In the genomic region with DNA sequence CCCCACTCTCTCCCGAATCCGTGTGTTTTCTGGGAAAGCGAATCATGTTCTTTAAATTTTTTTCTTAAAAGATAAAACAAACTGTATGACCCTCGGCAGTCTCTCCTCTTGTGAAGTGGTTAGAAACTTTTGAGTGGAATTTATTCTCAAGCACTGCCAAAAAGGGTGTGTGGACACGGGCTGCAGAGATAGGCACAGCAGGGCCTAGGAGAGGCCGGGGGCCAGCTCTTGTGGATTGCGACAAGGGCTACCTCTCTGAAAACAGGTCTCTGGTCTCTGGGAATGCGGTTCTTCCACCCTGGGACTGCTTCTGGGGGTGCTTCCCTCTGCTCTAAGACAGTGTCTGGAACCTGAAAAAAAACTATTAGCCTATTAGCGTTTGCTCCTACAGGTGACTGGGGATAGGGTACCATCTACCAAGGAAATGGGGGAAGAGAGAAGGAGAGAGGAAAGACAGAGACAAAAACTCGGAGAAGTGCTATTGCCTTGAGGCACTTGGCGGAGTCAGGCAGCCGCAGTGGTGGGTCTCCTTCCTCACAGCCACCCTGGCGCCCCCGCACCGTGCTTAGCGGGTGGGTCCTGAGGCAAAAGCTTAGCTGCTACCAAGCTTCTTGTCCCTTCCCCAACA, we compare ENCODE assay signal across 8 mouse cellular contexts. TPM values are rescaled to one million over a fixed set of nuclear protein-coding genes. Genes with fewer than 3 reads are reported as not detected.
DNase-seq lines count a peak whose midpoint lies in the region; TF ChIP-seq lines count a peak whose summit lies in the region.

No protein-coding gene starts in this region.

- peaks cover 0 to 4% of the 10 kb centered on the region in 2 experiments for H3K36me3 ChIP-seq in CH12.LX (replicated peaks in 1 of 2; ENCODE audit: control insufficient read depth in 1 of 2, insufficient read depth in 1 of 2, low read length in 1 of 2)
- H3K36me3 ChIP-seq in hindbrain, embryonic 10.5 days: no peaks in the 10 kb centered on the region

- TF ChIP-seq POLR2A in CH12.LX (IDR thresholded peaks at IDR 0.05; ENCODE audit: low read depth, low read length): no peak

- H3K4me2 ChIP-seq in CH12.LX (ENCODE audit: insufficient read depth, low read depth, poor library complexity, severe bottlenecking): peak overlapping the region; percentile 59

- DNase-seq in cerebellum, adult 8-10 months: peak; percentile 7
- DNase-seq in cerebellum, postnatal 36 days: no peak
- no peak for DNase-seq in CH12.LX (ENCODE audit: extremely low read depth)
- DNase-seq in hindbrain, embryonic 10.5 days (ENCODE audit: low spot score): peak; percentile 34
- DNase-seq in lung, postnatal 10 days: peak; percentile 40
- no peak for DNase-seq in left cerebral cortex, adult 11 months (ENCODE audit: low spot score)
- DNase-seq in frontal cortex, postnatal 14 days (ENCODE audit: low spot score in 2 of 2): no peak
- no peak for DNase-seq in natural killer cell, adult 2 months (ENCODE audit: low spot score in 2 of 2)

- H3K4me1 ChIP-seq in CH12.LX (ENCODE audit: control insufficient read depth in 1 of 2, insufficient read depth in 2 of 2): peaks cover 4 to 44% of the 10 kb centered on the region in 2 experiments
- peaks cover 79% of the 10 kb centered on the region for H3K4me1 ChIP-seq in hindbrain, embryonic 10.5 days (replicated peaks)

- no peak for TF ChIP-seq CTCF in CH12.LX (conservative IDR thresholded peaks at IDR 0.05 in 1 of 2, IDR thresholded peaks at IDR 0.05 in 1 of 2; ENCODE audit: low read depth in 2 of 2, low read length in 2 of 2)

- peak overlapping the region; percentile 67 to 75 (median 73) for H3K4me3 ChIP-seq in CH12.LX (replicated peaks in 1 of 3; ENCODE audit: low read depth in 2 of 3, low read length in 2 of 3, poor library complexity in 1 of 3)
- H3K4me3 ChIP-seq in hindbrain, embryonic 10.5 days: peak overlapping the region; percentile 77

- H3K27ac ChIP-seq in CH12.LX (ENCODE audit: insufficient read depth, low read depth): peak overlapping the region; percentile 16; the same call in 1 of the 2 replicates
- peak overlapping the region; percentile 86 for H3K27ac ChIP-seq in hindbrain, embryonic 10.5 days

- 2% methylated on average over 16 of the region's 16 CpGs for WGBS in hindbrain, embryonic 10.5 days

- H3K79me2 ChIP-seq in CH12.LX (replicated peaks; ENCODE audit: control insufficient read depth, extremely low read depth, insufficient read depth, poor library complexity, severe bottlenecking): peaks cover 35% of the 10 kb centered on the region

- dilution Hi-C loops in CH12.LX (cut with MboI; ENCODE audit: extremely low pct_ligation_motif_present, extremely low pct_unique_long_range_greater_than_20kb, low sequenced_read_pairs): no loop called here

- in situ Hi-C loops in CH12.LX (cut with MboI; ENCODE audit: low pct_ligation_motif_present, low pct_unique_long_range_greater_than_20kb, low sequenced_read_pairs): loop anchor here (25.0 kb wide), 3 partner anchors 518 to 1568 kb away; no protein-coding TSS in a partner anchor

- H3K9ac ChIP-seq in CH12.LX (ENCODE audit: insufficient read depth, low read depth): peak overlapping the region; percentile 60

- H3K27me3 ChIP-seq in CH12.LX (replicated peaks): no peaks in the 10 kb centered on the region
- H3K27me3 ChIP-seq in hindbrain, embryonic 10.5 days (ENCODE audit: insufficient read depth, poor library complexity, severe bottlenecking): peaks cover 84% of the 10 kb centered on the region

- no peak for TF ChIP-seq EP300 in CH12.LX (IDR thresholded peaks at IDR 0.05; ENCODE audit: low read length)

- H3K9me3 ChIP-seq in CH12.LX (replicated peaks; ENCODE audit: low read length): no peaks in the 10 kb centered on the region
- H3K9me3 ChIP-seq in hindbrain, embryonic 10.5 days: no peaks in the 10 kb centered on the region

- no peak for TF ChIP-seq RAD21 in CH12.LX (IDR thresholded peaks at IDR 0.05; ENCODE audit: low read depth, low read length)

TF ChIP-seq in CH12.LX, 34 proteins besides CTCF, POLR2A, EP300 and RAD21:
- TF ChIP-seq NELFE (IDR thresholded peaks at IDR 0.05; ENCODE audit: low read depth, low read length) (0 out of 2 replicates have a peak, but pooled peaks have one; percentile 1), MAFK (IDR thresholded peaks at IDR 0.05; ENCODE audit: insufficient replicate concordance, low read length) (no peak)

RNA-seq across cellular contexts. Expression of gene Nrp2, which starts 1.9 kb away (rescaled TPM):
- total RNA-seq in CH12.LX (2012; rRNA removed) (15.6 and 17.3 TPM in 2 replicates), CH12.LX (2014; rRNA removed) (15.7 and 16.4 TPM in 2 replicates)
- polyA plus RNA-seq in CH12.LX (2012; ENCODE audit: insufficient read length, low read depth): 22.9 and 24.4 TPM in 2 replicates
- 21.8 and 23.1 TPM in 2 replicates for polyA plus RNA-seq in hindbrain, embryonic 10.5 days (2016; fragmentation: Nextera tagmentation; extraction: Ambion mirVana)

Comparison
In these comparisons a context has a peak if more than half of its experiments do, and no peak if none do; other contexts are left out.
1. DNase-seq: peak in cerebellum, adult 8-10 months (single experiment), hindbrain, embryonic 10.5 days (single experiment) and lung, postnatal 10 days (single experiment); none in cerebellum, postnatal 36 days (0 of 2), CH12.LX (single experiment), left cerebral cortex, adult 11 months (single experiment), frontal cortex, postnatal 14 days (0 of 2) and natural killer cell, adult 2 months (0 of 2).